Mouse (Mus musculus) heart, adult 2 months (tissue): ENCODE results near the gene Pik3cd. TPM values are rescaled to one million over a fixed set of nuclear protein-coding genes. Genes with fewer than 3 reads are reported as not detected.
A peak's percentile ranks its signal among the peaks of the same experiment; 100 is the strongest.

Experiments
- DNase-seq, 2 experiments: peaks; one replicate each; pipeline ENCODE4 v3.0.0; 2021
- H3K27ac ChIP-seq: fragments of 200-600 bp; 2 replicates; pipeline ENCODE4 v1.8.1; 2022
- H3K27me3 ChIP-seq: fragments of 200-500 bp; 2 replicates; pipeline ENCODE4 v1.6.1; 2012; ENCODE audit warnings: mild to moderate bottlenecking, low read length, inconsistent platforms, mixed read lengths; ENCODE audit not compliant: control insufficient read depth, insufficient read depth
- H3K36me3 ChIP-seq: fragments of 200-500 bp; 2 replicates; pipeline ENCODE4 v1.6.1; 2012; ENCODE audit warnings: low read length, inconsistent platforms; ENCODE audit not compliant: control insufficient read depth, insufficient read depth
- H3K4me1 ChIP-seq: fragments of 200-500 bp; 2 replicates; pipeline ENCODE4 v1.6.1; 2011; ENCODE audit warnings: low read length; ENCODE audit not compliant: control insufficient read depth, insufficient read depth
- H3K4me3 ChIP-seq: fragments of 200-600 bp; 2 replicates; pipeline ENCODE4 v1.8.1; 2022
- H3K79me2 ChIP-seq: fragments of 200-500 bp; replicated peaks from 2 replicates; pipeline ENCODE4 v1.6.1; 2012; ENCODE audit warnings: mild to moderate bottlenecking, inconsistent platforms, low read length, moderate library complexity, mixed read lengths; ENCODE audit not compliant: control insufficient read depth, insufficient read depth
- H3K9ac ChIP-seq: fragments of 200-500 bp; 2 replicates; pipeline ENCODE4 v1.6.1; 2012; ENCODE audit warnings: low read depth, mild to moderate bottlenecking, control low read depth, inconsistent platforms, low read length, mixed read lengths
- CTCF ChIP-seq: fragments of 200-600 bp; IDR thresholded peaks from 2 replicates; pipeline ENCODE4 v1.8.1; 2022; ENCODE audit warnings: antibody characterized with exemption, mild to moderate bottlenecking, moderate library complexity
- EP300 ChIP-seq: fragments of 200-500 bp; IDR thresholded peaks from 2 replicates; pipeline ENCODE4 v1.6.1; 2011; ENCODE audit warnings: low read depth, low read length, control low read depth; ENCODE audit not compliant: insufficient read depth
- POLR2A ChIP-seq: fragments of 200-500 bp; IDR thresholded peaks from 2 replicates; pipeline ENCODE4 v1.6.1; 2011; ENCODE audit warnings: mild to moderate bottlenecking, low read depth, low read length, control low read depth; ENCODE audit not compliant: insufficient read depth
- WGBS: fragments of 180-500 bp; shearing (Covaris S2); methylation state at CpG from one replicate; pipeline ENCODE4 v1.1.7; 2018; 5-methylcytosine and 5-hydroxymethylcytosine counted together
- intact Hi-C: fragments of 180-260 bp; cut with DNase I; formaldehyde crosslinking; loops from one replicate; pipeline ENCODE4 v1.15.1; 2025
- polyA plus RNA-seq: library from polyadenylated mRNA; depleted of rRNA; stranded (reverse); fragments of >200 nt; gene quantifications from 2 replicates; pipeline ENCODE4 v1.2.3, GENCODE M21; 2012
- total RNA-seq, 2 experiments: library from RNA; stranded (reverse); gene quantifications; 2 replicates each; pipeline ENCODE4 v1.2.3; 2021

Gene Pik3cd
- total and polyA plus RNA-seq, 3 experiments, result 3.4 to 4.7 (median 4.2) TPM

DNA sequence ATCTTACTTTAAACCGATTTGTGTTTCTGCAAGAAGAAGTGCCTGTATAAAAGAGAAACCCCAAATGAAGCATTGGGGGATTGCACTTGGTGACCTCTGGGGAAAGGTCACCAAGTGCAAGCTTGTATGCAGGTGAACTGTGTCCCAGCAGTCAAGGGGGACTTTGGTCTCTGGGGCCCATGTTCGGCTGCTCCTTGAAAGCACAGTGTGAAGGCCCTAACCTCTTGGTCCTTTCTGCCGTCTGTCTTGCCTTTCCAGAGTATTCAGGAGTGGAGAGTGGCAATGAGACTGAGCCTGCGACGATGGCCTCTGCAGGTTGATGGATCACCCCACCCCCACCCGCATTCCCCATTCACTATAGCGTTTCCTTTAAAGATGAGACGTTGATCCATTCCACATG, 61.0 kb downstream of the Pik3cd start:
- TF ChIP-seq CTCF (no peak), POLR2A (no peak), EP300 (no peak)
- no peaks in the 10 kb centered on the region for H3K27me3 ChIP-seq
- H3K79me2 ChIP-seq, result no peaks in the 10 kb centered on the region
- H3K27ac ChIP-seq, result no peak overlapping the region
- H3K36me3 ChIP-seq, result no peaks in the 10 kb centered on the region
- 72% methylated on average over 8 of the region's 8 CpGs for WGBS
- H3K4me1 ChIP-seq, result no peaks in the 10 kb centered on the region
- H3K4me3 ChIP-seq, result no peak overlapping the region
- DNase-seq, result no peak
- intact Hi-C loops, result no loop called here
- no peak overlapping the region for H3K9ac ChIP-seq

DNA sequence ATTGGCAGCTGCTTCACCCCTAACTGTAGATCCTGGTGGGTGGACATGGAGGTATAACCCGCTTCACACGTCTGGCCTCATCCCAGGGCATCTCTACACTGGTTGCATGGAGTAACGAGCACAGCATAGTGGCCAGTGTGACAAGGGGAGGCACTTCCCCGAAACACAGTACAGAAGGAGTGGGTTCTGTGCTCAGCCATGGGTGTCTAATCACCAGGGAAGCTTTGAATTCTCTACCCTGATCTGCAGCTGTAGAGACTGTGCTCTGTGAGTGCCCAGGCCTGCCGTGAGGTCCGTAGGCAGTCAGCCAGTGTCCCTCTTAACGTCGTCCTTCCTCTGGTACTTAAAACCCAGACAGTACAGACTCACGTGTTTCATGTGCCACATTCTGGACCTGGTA, 61.5 kb downstream of the Pik3cd start:
- Histone ChIP-seq H3K27ac (no peak overlapping the region), H3K36me3 (no peaks in the 10 kb centered on the region), H3K4me3 (no peak overlapping the region), H3K79me2 (no peaks in the 10 kb centered on the region), H3K9ac (no peak overlapping the region), H3K27me3 (no peaks in the 10 kb centered on the region), H3K4me1 (no peaks in the 10 kb centered on the region)
- TF ChIP-seq CTCF (no peak), EP300 (no peak), POLR2A (no peak)
- no peak for DNase-seq
- 82% methylated on average over 9 of the region's 9 CpGs for WGBS
- intact Hi-C loops, result no loop called here

DNA sequence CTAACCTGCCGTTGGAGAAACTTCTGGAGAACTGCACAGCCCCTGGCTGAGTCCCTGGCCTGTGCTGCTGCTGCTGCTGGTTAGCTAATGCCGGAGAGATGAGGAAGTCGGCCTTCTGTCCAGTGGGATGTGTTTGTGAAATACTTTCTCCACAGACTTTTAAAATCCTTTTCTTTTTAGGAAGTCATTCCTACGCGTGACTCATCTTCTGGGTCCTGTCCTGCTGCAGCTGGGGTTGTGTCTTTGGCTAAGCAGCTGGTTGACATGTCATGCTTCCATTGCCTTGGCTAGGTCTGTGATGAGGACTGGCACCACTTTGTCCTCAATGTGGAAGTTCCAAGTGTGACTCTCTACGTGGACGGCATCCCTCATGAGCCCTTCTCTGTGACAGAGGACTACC, 64.4 kb downstream of the Pik3cd start:
- no peaks in the 10 kb centered on the region for H3K79me2 ChIP-seq
- no peaks in the 10 kb centered on the region for H3K27me3 ChIP-seq
- WGBS, result 87% methylated on average over 7 of the region's 7 CpGs
- no peaks in the 10 kb centered on the region for H3K36me3 ChIP-seq
- no peak overlapping the region for H3K27ac ChIP-seq
- no peak overlapping the region for H3K9ac ChIP-seq
- no peak for TF ChIP-seq CTCF
- TF ChIP-seq EP300, result no peak
- TF ChIP-seq POLR2A, result no peak
- no peak overlapping the region for H3K4me3 ChIP-seq
- peak in 1 of 2 experiments; percentile 44 for DNase-seq
- no peaks in the 10 kb centered on the region for H3K4me1 ChIP-seq
- intact Hi-C loops, result no loop called here

DNA sequence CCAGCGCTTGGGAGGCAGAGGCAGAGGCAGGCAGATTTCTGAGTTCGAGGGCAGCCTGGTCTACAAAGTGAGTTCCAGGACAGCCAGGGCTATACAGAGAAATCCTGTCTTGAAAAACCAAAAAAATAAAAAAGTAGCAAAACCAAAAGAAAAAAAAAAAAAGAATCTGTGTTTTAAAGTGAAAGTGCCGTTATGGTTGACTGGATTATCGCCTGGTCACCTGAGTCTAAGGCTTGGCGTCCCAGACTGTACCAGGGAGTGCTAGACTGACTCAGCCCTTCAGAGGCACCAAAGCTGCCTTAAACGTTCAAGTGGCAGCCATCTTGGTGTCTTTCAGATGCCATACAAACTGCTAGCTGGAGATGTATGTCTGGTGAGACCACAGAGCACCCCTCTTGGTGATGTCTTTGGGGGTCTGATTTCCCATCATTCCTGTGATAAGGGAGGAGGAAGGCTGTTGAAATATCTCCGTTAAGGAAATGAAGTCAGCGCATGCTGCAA, 66.4 kb downstream of the Pik3cd start:
- Histone ChIP-seq H3K27ac (no peak overlapping the region), H3K79me2 (no peaks in the 10 kb centered on the region), H3K36me3 (no peaks in the 10 kb centered on the region), H3K9ac (no peak overlapping the region), H3K4me1 (no peaks in the 10 kb centered on the region), H3K27me3 (no peaks in the 10 kb centered on the region), H3K4me3 (no peak overlapping the region)
- no peak for DNase-seq
- TF ChIP-seq EP300, result no peak
- TF ChIP-seq CTCF, result no peak
- TF ChIP-seq POLR2A, result no peak
- intact Hi-C loops, result no loop called here
- WGBS, result 88% methylated on average over 8 of the region's 8 CpGs

DNA sequence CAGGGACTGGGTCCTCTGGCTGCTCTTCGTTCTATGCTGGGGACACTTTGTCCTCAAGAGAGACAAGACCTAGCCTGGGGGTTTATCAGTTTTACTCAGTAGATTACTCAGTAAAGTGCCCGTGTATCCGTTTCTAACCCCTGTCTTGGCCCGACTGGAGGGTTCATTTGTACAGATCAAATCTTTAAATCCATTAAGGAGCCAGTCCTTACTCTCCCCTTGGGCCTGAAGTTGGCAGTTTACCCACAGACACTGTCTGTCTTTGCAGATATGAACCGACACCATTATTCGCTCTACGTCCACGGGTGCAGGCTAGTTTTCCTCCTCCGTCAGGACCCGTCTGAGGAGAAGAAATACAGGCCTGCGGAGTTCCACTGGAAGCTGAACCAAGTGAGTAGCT, 67.4 kb downstream of the Pik3cd start:
- TF ChIP-seq POLR2A (no peak), EP300 (no peak), CTCF (no peak)
- no peak for DNase-seq
- Histone ChIP-seq H3K27ac (no peak overlapping the region), H3K27me3 (no peaks in the 10 kb centered on the region), H3K9ac (no peak overlapping the region), H3K36me3 (no peaks in the 10 kb centered on the region), H3K4me3 (no peak overlapping the region), H3K4me1 (no peaks in the 10 kb centered on the region), H3K79me2 (no peaks in the 10 kb centered on the region)
- WGBS, result 91% methylated on average over 11 of the region's 11 CpGs
- intact Hi-C loops, result no loop called here

DNA sequence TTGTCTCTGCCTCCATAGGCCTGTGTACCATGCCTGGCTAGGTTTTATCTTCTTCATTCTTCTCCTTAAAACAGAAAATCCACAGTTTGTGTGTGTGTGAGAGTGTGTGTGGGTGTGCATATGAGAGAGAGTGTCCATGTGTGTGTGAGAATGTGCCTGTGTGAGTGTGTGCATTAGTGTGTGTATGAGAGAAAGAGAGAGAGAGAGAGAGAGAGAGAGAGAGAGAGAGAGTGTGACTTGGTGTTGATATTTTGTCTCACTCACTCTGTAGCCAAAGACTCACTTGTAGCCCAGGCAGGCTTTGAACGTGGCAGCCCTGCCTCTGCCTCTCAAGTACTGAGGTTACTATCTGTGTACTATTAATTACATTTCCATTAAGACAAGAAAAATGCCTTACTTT, 68.2 kb downstream of the Pik3cd start:
- intact Hi-C loops, result no loop called here
- Histone ChIP-seq H3K4me1 (peaks cover 4% of the 10 kb centered on the region), H3K27ac (no peak overlapping the region), H3K4me3 (no peak overlapping the region), H3K27me3 (no peaks in the 10 kb centered on the region), H3K36me3 (no peaks in the 10 kb centered on the region), H3K79me2 (no peaks in the 10 kb centered on the region), H3K9ac (no peak overlapping the region)
- 86% methylated on average over 1 of the region's 1 CpGs for WGBS
- TF ChIP-seq CTCF (no peak), POLR2A (no peak), EP300 (no peak)
- DNase-seq, result no peak
